Mouse (Mus musculus) myocyte (in vitro differentiated cells): ENCODE results near the gene Zfp800. TPM values are rescaled to one million over a fixed set of nuclear protein-coding genes. Genes with fewer than 3 reads are reported as not detected.

Source experiments
- H3K27me3 ChIP-seq: one replicate; pipeline ENCODE4 v1.6.1; 2011; ENCODE audit not compliant: control insufficient read depth, insufficient read depth, insufficient read length
- H3K36me3 ChIP-seq: one replicate; pipeline ENCODE4 v1.6.1; 2011; ENCODE audit not compliant: control insufficient read depth, insufficient read depth
- H3K4me2 ChIP-seq: one replicate; pipeline ENCODE4 v1.6.1; 2011; ENCODE audit warnings: low read depth, control low read depth
- H3K4me3 ChIP-seq: one replicate; pipeline ENCODE4 v1.5.1; 2011; ENCODE audit warnings: mild to moderate bottlenecking, control low read depth, moderate library complexity
- H3K79me2 ChIP-seq: one replicate; pipeline ENCODE4 v1.6.1; 2011; ENCODE audit not compliant: control insufficient read depth, insufficient read depth
- H3ac ChIP-seq: one replicate; pipeline ENCODE4 v1.6.1; 2011; ENCODE audit not compliant: control insufficient read depth, insufficient read length
- CEBPB ChIP-seq: IDR thresholded peaks from 2 replicates; pipeline ENCODE4 v1.6.1; 2011; ENCODE audit warnings: mild to moderate bottlenecking, moderate library complexity; ENCODE audit not compliant: poor library complexity, insufficient read depth, severe bottlenecking
- E2F4 ChIP-seq: IDR thresholded peaks from one replicate; pipeline ENCODE4 v1.6.1; 2011; ENCODE audit warnings: mild to moderate bottlenecking, control low read depth, moderate library complexity; ENCODE audit not compliant: insufficient read depth
- MAX ChIP-seq: IDR thresholded peaks from one replicate; pipeline ENCODE4 v1.6.1; 2011; ENCODE audit warnings: low read depth, mild to moderate bottlenecking, control low read depth
- MYOD1 ChIP-seq, 3 experiments: IDR thresholded peaks; one replicate each; pipeline ENCODE4 v1.6.1; 2011; ENCODE audit warnings: control low read depth in 2 of 3, low read depth in 2 of 3, mild to moderate bottlenecking in 2 of 3, moderate library complexity in 1 of 3; ENCODE audit not compliant: insufficient read length in 2 of 3, control insufficient read depth in 1 of 3
- MYOG ChIP-seq, 3 experiments: IDR thresholded peaks; one replicate each; pipeline ENCODE4 v1.6.1; 2011; ENCODE audit warnings: control low read depth in 2 of 3, low read depth in 2 of 3, mild to moderate bottlenecking in 2 of 3; ENCODE audit not compliant: insufficient read length in 2 of 3, control insufficient read depth in 1 of 3, insufficient read depth in 1 of 3
- POLR2A ChIP-seq: IDR thresholded peaks from one replicate; pipeline ENCODE4 v1.6.1; 2011; ENCODE audit warnings: low read depth, mild to moderate bottlenecking, control low read depth, moderate library complexity; ENCODE audit not compliant: insufficient read length
- POLR2AphosphoS2 ChIP-seq: IDR thresholded peaks from one replicate; pipeline ENCODE4 v1.6.1; 2011; ENCODE audit warnings: low read depth, control low read depth; ENCODE audit not compliant: insufficient read length
- REST ChIP-seq: IDR thresholded peaks from one replicate; pipeline ENCODE4 v1.6.1; 2011; ENCODE audit warnings: mild to moderate bottlenecking, control low read depth, moderate library complexity; ENCODE audit not compliant: insufficient read depth, insufficient read length
- SRF ChIP-seq: IDR thresholded peaks from one replicate; pipeline ENCODE4 v1.6.1; 2011; ENCODE audit warnings: low read depth; ENCODE audit not compliant: control insufficient read depth, insufficient read length
- TCF12 ChIP-seq: IDR thresholded peaks from one replicate; pipeline ENCODE4 v1.6.1; 2011; ENCODE audit warnings: mild to moderate bottlenecking, control low read depth; ENCODE audit not compliant: poor library complexity, insufficient read depth, severe bottlenecking
- TCF3 ChIP-seq: IDR thresholded peaks from one replicate; pipeline ENCODE4 v1.6.1; 2011; ENCODE audit warnings: low read depth, control low read depth; ENCODE audit not compliant: insufficient read length
- USF1 ChIP-seq: IDR thresholded peaks from one replicate; pipeline ENCODE4 v1.6.1; 2011; ENCODE audit warnings: low read depth, mild to moderate bottlenecking, control low read depth, moderate library complexity
- polyA plus RNA-seq: library from polyadenylated mRNA; unstranded; fragments of >200 nt; fragmentation: generic; extraction: Trizol; gene quantifications from one replicate; pipeline ENCODE4 v1.2.1, GENCODE M21; 2012; ENCODE audit warnings: missing spikeins

Gene Zfp800
- polyA plus RNA-seq, 1 experiment = 2.0 TPM

GRCm38 (mm10) chr6:28396853-28397457, 850 bp downstream of the Zfp800 start:
- Histone ChIP-seq H3ac (no peak overlapping the region), H3K4me3 (no peak overlapping the region), H3K27me3 (no peaks in the 10 kb centered on the region), H3K4me2 (no peak overlapping the region), H3K79me2 (no peaks in the 10 kb centered on the region), H3K36me3 (no peaks in the 10 kb centered on the region)
- TF ChIP-seq TCF3 (no peak), MYOG (IDR thresholded peaks at IDR 0.05; ENCODE audit: control insufficient read depth in 1 of 3, insufficient read depth in 1 of 3, insufficient read length in 2 of 3, low read depth in 2 of 3) (no peak), POLR2AphosphoS2 (no peak), REST (no peak), TCF12 (no peak), CEBPB (no peak), MYOD1 (IDR thresholded peaks at IDR 0.05; ENCODE audit: control insufficient read depth in 1 of 3, insufficient read length in 2 of 3, low read depth in 2 of 3) (no peak)

GRCm38 (mm10) chr6:28396051-28396852, 1.6 kb downstream of the Zfp800 start:
- no peak overlapping the region for H3K4me2 ChIP-seq

GRCm38 (mm10) chr6:28389038-28389437, 8.8 kb downstream of the Zfp800 start:
- H3K4me3 ChIP-seq = no peak overlapping the region
- TF ChIP-seq MYOD1 (IDR thresholded peaks at IDR 0.05; ENCODE audit: control insufficient read depth in 1 of 3, insufficient read length in 2 of 3, low read depth in 2 of 3) (no peak), MYOG (IDR thresholded peaks at IDR 0.05; ENCODE audit: control insufficient read depth in 1 of 3, insufficient read depth in 1 of 3, insufficient read length in 2 of 3, low read depth in 2 of 3) (no peak), TCF12 (no peak), POLR2AphosphoS2 (no peak), POLR2A (no peak), MAX (no peak), CEBPB (no peak), REST (no peak), E2F4 (no peak), TCF3 (no peak)
- H3ac ChIP-seq = no peak overlapping the region
- peaks cover 4% of the 10 kb centered on the region for H3K27me3 ChIP-seq
- H3K79me2 ChIP-seq = no peaks in the 10 kb centered on the region
- no peaks in the 10 kb centered on the region for H3K36me3 ChIP-seq
- no peak overlapping the region for H3K4me2 ChIP-seq

More at GRCm38 (mm10) chr6:28396051-28396852, 1.6 kb downstream of the Zfp800 start:
- no peaks in the 10 kb centered on the region for H3K79me2 ChIP-seq
- no peak overlapping the region for H3K4me3 ChIP-seq
- H3ac ChIP-seq = no peak overlapping the region
- TF ChIP-seq POLR2AphosphoS2 (no peak), MYOD1 (IDR thresholded peaks at IDR 0.05; ENCODE audit: control insufficient read depth in 1 of 3, insufficient read length in 2 of 3, low read depth in 2 of 3) (no peak), TCF3 (no peak), TCF12 (no peak), SRF (no peak)
- H3K27me3 ChIP-seq = no peaks in the 10 kb centered on the region
- no peaks in the 10 kb centered on the region for H3K36me3 ChIP-seq

- H3K79me2 ChIP-seq = no peaks in the 10 kb centered on the region
- TF ChIP-seq POLR2A (no peak), TCF12 (no peak), SRF (no peak), E2F4 (no peak), MYOG (IDR thresholded peaks at IDR 0.05; ENCODE audit: control insufficient read depth in 1 of 3, insufficient read depth in 1 of 3, insufficient read length in 2 of 3, low read depth in 2 of 3) (no peak), USF1 (no peak), REST (no peak), MYOD1 (IDR thresholded peaks at IDR 0.05; ENCODE audit: control insufficient read depth in 1 of 3, insufficient read length in 2 of 3, low read depth in 2 of 3) (no peak)
- H3ac ChIP-seq = no peak overlapping the region
- H3K4me3 ChIP-seq = no peak overlapping the region
- H3K27me3 ChIP-seq = peaks cover 4% of the 10 kb centered on the region
- no peak overlapping the region for H3K4me2 ChIP-seq
- no peaks in the 10 kb centered on the region for H3K36me3 ChIP-seq
Observed at GRCm38 (mm10) chr6:28385169-28385568, 12.6 kb downstream of the Zfp800 start.

GRCm38 (mm10) chr6:28381983-28382382, 15.8 kb downstream of the Zfp800 start:
- no peak for TF ChIP-seq E2F4
- H3ac ChIP-seq = no peak overlapping the region

More at GRCm38 (mm10) chr6:28381983-28382382, 15.8 kb downstream of the Zfp800 start:
- no peak overlapping the region for H3K4me2 ChIP-seq
- H3K79me2 ChIP-seq = no peaks in the 10 kb centered on the region
- no peaks in the 10 kb centered on the region for H3K36me3 ChIP-seq
- no peak overlapping the region for H3K4me3 ChIP-seq
- peaks cover 4% of the 10 kb centered on the region for H3K27me3 ChIP-seq
